Mouse (Mus musculus) megakaryocyte, embryonic 14.5 days (primary cell): ENCODE measurements around the gene Tfeb.

Experiments used
- FLI1 ChIP-seq: IDR thresholded peaks from 2 replicates; pipeline ENCODE4 v1.6.1; 2012; ENCODE audit warnings: low read length, inconsistent platforms, mixed read lengths
- GATA1 ChIP-seq: IDR thresholded peaks from 3 replicates; pipeline ENCODE4 v1.6.1; 2012; ENCODE audit warnings: mixed read lengths, low read length, inconsistent platforms, borderline replicate concordance

GRCm38 (mm10) chr17:47780470-47780869 is 43.6 kb downstream of the Tfeb start:
- TF ChIP-seq GATA1 (no peak), FLI1 (no peak)
